Mouse (Mus musculus) heart, postnatal 36 days (tissue): ENCODE measurements at regions not wholly inside any gene's neighbourhood (a gene's known extent, or its start where the extent isn't known, plus 50 kb on each side); places are given as distances from the start of the nearest gene placed in this dataset.
A peak's percentile ranks its signal among the peaks of the same experiment; 100 is the strongest.

Source experiments
- DNase-seq, 2 experiments: peaks; one replicate each; pipeline ENCODE4 v3.0.0; 2021 to 2022
- intact Hi-C: fragments of 180-260 bp; cut with DNase I; formaldehyde crosslinking; loops from one replicate; pipeline ENCODE4 v1.15.1; 2025

DNA sequence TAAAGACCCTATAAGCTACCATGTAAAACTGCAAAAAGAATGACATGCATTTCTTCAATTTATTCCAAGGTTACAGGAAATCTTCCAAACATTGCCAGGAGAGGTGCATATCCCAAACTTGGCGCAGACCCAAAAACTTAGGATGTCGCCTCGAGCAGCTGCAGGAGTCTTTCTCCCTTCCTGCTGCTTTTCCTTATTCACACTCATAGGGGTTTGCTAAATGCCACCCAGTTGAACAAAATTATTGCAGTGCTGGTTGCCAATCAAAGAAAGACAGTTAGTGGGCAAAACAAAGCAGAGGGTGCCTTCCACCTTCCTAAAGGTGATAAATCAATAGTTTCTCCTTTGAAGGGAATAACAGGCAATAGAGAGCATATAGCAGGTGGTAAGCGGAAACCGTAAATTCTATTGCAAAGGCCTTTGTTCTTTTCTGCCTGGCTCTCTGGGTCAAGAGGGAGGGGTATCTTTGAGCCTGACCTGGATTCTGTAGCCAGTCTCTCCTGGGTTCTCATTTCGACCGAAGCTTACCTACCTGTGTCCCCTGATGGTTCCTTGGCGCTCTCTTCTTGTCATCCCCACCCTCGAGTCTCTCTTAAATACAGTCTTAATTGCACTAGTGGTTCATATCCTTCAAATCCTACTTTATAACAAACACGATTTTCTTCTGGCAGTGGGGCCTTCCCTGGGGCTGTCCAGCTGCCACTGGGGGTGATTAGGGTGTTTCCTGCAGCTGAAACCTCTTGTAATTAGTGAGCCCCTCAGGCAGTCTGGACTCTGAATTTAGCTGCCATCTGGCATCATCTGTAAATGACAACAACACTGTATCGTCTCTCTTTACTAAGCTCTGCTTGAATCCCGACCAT, 334.5 kb upstream of the Klf12 start:
- intact Hi-C loops, result no loop called here
- no peak for DNase-seq

DNA sequence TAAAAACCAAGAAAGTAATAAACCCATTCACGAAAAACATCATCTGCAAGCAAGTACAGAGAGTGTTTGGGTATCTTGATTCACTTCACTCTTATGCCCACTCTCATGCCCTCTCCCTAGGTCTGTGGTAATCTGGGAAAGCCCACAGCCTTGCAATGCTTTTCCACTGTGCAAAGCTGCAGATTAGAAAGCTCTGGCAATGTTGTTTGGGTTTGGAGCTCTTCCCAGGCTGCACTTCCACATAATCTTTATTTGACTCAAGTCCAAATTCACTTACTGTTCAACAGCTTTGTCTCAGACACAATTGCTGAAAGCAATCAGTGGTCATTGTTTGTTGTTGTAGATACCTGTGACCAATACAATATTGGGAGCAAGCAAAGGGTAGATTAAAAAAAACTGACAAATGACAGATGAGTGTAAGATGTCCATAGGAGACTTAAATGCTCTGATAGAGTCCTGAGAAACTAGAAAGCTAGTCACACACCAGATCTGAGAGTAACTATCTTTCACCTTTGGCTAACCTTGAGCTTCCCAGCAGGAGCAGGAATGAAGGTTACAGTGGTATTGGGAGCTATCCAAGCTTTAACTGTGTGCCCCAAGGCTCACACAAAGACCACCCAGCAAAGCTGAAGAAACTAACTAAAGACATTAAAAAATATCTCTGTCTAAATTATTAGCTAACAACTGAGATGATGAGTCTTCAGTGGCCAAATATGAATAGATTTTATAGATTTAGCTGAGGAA, 325.7 kb upstream of the Klf12 start:
- intact Hi-C loops, result no loop called here
- peak; percentile 27 to 35 for DNase-seq

DNA sequence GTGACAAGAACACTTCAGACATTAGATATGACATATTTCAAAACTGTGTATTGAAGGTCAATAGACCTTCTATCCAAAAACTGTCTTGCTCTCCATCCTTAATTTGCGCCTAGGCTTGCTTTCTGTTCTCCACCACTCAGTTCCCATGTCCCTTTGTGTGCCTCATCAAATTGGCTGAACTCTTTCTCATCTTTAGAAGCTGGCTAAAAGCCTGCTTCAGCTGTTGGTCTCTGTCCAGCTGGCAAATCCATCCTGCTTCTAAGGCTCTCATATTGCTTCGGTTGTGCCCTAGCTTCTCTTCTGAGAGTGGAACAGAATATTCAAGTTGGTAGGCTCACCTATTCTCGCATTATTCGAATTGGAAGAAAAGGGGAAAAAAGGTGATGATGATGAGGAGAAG, 322.6 kb upstream of the Klf12 start:
- intact Hi-C loops, result no loop called here
- DNase-seq, result peak; percentile 45 to 53

DNA sequence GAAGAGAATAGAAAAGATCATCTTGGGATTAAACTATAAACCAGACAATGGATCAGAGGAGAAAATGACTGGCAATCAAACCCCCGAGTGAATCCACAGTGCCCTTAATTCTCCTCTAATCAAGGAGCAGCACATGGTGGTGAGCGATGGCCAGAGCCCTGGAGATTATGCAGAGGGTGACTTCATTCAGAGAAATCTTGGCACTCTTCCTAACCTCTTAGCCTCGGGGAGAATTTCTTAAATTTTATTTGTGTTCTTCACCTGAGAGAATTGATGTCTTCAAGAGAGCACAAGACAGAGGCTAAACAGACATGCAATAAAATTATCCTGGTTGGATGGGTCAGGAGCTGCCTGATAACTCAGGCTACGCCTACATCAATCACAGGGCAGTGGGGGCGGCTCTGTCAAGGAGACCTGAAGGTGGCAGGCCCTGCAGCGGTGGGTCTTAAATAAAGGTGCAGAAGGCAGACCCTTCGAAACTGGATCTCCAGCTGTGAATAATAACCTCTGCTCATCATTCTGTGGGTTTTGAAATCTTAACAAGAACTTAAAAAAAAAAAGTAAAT, 316.5 kb upstream of the Klf12 start:
- no peak for DNase-seq

DNA sequence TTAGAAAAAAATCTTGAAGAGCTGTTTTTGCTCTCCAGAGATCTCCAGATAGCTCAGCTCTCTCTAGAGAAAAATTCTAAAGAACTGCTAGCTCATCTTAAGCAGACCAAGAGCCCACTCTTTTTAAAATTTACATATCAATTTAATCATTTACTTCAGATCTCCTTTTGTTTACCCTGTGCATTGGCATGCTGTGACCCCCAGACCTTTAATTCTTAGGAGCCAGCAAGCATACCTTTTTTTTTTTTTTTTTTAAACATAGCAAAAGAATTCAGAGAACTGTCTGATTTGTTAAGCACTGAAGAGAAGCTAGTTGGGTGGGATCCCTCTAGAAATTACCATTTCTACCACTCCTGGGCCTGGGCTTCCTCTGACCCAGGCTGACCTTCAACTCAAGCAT, 285.5 kb upstream of the Klf12 start:
- no peak for DNase-seq
- intact Hi-C loops, result no loop called here

More for the DNA sequence above, 316.5 kb upstream of the Klf12 start:
- intact Hi-C loops, result no loop called here

DNA sequence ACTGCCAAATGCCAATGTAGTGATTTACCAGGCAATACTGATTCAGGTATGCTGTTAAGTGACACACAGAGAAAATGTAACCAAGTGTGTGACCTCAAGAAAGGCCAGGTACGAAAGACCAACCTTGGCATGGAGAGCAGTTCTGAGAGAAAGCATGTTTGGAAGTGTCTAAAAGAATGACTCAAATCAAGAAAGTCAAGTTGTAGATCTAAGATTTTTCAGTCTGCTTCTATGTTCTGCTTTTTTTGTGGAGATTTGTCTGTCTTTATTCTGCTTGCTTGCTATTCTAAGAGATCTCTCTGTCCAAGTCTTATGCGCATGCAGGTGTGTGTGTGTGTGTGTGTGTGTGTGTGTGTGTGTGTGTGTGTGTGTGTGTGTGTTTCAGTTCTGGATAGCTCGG, 277.4 kb upstream of the Klf12 start:
- intact Hi-C loops, result no loop called here
- DNase-seq, result no peak

DNA sequence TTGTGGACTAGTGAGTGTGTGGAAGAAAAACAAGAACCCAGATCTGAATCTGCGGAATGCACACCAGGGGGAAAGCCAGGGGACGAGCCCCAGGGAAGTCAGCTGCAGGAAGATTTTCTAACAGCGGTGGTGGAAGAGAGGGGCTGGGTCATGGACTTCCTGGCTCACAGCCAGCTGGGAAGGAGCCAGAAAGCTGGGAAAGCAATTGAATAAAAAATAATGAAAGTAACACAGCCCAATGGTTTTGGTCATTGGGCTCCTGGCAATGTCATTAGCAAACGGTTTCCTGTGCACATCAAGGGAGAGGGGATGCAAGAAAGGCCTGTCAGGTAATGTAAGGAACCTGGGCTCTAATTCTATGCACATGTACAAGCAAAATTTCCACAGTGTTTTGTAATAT, 273.9 kb upstream of the Klf12 start:
- DNase-seq, result peak; percentile 72 to 79
- intact Hi-C loops, result loop anchor here (5.0 kb wide), 1 partner anchor 194 kb away; no protein-coding TSS in a partner anchor

DNA sequence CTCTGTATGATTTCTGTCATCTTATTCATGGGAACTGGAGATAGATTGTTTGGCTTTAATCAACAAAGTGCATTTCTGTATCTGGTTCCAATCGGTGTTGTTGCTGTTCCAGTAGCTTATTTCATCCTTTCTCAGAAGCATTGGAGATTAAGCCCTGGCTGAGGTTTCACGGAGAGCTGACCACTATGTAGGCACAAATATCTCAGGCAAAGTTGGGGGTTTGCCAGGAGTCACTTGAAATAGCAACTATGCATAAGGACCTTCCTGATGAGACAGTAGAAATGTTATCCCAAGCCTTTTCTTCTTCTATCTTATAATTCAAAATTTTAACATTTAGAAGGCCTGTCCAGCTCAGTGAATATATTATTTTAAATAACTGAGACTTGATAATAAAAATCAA, 268.0 kb upstream of the Klf12 start:
- DNase-seq, result peak; percentile 12 to 19
- intact Hi-C loops, result no loop called here

DNA sequence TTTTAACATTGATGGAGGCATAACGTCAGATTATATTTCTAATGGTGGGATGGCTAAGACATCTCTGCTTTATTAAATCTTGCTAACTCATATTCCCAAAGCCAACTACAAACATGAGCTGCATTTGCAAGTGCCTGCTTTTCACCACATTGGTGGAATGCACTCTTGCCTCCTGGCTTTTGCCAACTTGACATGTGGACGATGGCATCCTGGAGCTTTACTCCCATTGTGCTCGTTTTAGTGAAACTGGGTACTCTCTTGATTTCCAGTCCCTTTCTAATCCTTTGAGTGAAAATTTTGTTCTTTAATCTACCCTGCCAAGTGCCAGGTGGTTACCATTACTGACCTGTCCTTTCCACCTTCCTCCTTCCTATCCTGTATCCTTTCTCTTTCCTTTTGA, 265.8 kb upstream of the Klf12 start:
- no peak for DNase-seq
- intact Hi-C loops, result no loop called here

DNA sequence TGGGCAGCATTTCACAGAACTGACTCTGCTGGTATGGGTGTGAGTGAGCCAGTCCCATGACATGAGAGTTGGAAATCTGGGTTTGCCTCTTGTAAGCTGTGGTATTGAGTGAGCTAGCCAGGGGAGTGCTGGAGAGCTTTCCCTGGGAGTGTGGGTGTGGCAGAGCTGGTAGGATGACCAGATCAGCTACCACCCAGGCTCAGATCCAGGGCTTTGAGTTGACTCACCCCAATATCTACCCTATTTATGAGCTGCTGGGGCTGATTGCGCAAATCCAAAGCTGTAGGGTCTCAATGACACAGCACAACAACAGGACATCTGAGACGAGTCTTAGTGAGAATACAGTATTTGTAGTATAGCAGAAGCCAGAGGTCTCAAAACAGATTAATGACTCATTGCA, 245.7 kb upstream of the Klf12 start:
- intact Hi-C loops, result no loop called here
- DNase-seq, result no peak

DNA sequence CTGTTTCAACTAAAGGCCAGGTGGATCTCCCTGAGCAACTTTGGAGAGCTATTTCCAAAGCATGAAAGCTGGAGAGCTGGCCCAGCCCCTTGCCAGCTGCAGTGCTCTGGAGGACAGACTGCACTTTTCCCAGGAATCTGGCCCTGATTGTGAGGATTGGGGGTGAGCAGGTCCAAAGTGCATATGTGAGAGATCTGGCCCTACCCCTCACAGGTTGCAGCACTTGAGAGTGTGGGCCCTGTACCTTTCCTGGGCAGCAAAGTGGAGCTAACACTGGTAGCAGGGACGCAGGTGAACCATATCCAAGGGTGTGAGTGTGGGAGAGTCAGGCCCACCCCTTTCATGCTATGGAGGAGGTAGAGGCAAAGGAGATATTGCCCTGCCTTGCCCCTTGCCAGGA, 245.3 kb upstream of the Klf12 start:
- intact Hi-C loops, result no loop called here
- no peak for DNase-seq

DNA sequence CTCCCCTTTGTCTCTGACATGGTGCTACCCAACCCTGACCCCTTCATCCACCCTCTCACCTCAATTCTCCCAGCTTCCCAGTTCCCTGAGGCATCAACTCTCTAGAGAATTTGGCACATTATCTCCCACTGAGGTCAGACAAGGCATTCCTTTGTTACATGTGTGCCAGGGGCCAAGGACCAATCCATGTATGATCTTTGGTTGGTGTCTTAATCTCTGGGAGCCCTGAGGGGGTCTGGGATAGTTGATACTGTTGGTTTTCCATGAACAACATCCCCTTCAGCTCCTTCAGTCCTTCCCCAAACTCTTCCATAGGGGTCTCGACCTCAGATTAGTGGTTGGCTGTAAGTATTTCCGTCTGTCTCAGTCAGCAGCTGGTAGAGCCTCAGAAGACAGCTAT, 224.9 kb upstream of the Klf12 start:
- no peak for DNase-seq
- intact Hi-C loops, result no loop called here

DNA sequence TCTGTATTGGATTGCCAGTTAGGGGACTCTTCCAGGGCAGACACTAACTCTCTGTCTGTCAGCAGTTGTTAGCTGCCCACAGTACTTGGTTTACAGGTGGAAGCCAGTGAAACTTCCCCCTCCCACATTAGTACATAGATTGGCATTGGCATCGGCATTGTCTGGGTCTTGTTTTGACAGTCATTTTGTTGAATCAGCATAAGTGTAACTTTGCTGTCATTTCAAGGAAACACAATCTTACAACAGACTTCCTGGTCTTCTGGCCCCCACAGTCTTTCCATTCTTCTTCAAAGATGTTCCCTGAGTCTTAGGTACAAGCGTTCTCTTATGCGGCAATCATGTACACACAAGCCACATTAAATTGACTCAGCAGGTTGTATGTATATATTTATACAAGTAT, 223.6 kb upstream of the Klf12 start:
- DNase-seq, result no peak
- intact Hi-C loops, result no loop called here

DNA sequence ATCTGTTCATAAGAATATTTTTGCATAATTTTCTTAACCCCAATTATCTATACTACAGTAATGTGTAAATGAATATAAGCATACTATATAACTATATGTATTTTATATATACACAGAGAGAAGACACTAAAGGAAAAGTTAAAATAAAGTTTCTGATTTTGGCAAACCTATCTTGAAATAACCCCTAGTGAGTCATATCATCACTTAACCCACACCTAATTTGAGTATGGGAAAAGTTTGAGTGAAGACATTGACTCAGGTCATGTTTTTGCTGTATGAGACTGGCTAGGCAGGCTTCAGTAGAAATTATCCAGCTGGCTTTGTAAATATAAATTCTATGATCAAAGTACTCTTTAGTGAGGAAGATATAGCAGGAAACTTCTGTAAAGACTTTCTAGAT, 223.1 kb upstream of the Klf12 start:
- intact Hi-C loops, result no loop called here
- DNase-seq, result no peak

DNA sequence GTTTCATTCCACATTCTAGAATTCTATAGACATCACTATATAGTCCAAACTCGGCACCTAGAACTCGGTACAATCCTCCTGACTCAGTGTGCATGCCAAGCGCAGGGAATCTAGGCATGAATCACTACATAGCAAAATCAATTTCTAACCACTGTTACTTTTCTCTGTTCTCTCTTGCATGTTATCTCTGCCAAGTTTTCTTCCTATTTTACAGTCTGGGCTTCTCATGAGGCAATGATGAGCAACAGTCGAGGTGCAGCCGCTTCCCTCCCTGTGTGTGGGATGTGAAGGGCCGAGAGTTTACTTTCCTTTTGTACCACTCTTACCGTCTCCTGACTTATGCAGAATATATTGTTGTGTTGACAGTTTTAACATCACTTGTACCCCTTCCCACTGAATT, 204.4 kb upstream of the Klf12 start:
- no peak for DNase-seq
- intact Hi-C loops, result no loop called here

DNA sequence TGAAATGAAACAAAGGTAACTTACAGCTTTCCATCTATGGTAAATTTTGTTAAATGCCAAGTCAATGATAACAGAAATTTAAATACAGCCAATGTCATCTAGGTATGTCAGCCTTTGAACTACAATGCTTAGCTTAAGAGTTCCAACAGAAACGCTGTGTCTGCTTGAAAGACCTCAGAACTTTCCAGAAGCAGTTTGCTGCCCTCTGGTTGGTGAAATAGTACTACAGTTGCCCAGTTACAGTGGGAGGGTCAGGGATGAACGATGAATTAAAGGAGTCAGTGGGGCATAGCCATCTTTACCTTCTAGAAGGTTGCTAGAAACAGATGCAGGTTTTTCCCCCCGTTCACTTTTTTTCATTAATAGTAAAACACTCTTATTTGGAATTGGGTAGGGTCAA, 201.0 kb upstream of the Klf12 start:
- peak in 1 of 2 experiments; percentile 14 for DNase-seq
- intact Hi-C loops, result loop anchor here (2.0 kb wide), 1 partner anchor 553 kb away; no protein-coding TSS in a partner anchor

DNA sequence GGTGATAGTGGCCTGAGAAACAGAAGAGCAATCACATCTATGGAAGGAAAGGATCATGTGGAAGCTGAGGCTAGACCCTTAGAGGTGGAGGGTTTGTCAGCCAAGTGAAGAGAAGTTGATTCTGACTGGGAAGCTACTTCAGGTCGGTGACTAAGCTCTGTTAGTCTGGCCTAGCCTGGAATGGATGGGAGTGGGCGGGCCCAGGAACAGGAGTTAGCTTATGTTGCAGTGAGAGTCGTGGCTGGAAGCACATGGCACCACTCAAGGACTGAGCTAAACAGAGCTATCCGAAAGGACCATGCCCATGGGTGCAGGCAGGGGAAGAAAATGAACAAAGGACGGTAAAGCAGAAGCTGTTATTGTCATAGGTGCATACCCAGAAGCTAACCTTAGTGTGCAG, 199.6 kb upstream of the Klf12 start:
- intact Hi-C loops, result loop anchor here (2.0 kb wide), 1 partner anchor 551 kb away; no protein-coding TSS in a partner anchor

DNA sequence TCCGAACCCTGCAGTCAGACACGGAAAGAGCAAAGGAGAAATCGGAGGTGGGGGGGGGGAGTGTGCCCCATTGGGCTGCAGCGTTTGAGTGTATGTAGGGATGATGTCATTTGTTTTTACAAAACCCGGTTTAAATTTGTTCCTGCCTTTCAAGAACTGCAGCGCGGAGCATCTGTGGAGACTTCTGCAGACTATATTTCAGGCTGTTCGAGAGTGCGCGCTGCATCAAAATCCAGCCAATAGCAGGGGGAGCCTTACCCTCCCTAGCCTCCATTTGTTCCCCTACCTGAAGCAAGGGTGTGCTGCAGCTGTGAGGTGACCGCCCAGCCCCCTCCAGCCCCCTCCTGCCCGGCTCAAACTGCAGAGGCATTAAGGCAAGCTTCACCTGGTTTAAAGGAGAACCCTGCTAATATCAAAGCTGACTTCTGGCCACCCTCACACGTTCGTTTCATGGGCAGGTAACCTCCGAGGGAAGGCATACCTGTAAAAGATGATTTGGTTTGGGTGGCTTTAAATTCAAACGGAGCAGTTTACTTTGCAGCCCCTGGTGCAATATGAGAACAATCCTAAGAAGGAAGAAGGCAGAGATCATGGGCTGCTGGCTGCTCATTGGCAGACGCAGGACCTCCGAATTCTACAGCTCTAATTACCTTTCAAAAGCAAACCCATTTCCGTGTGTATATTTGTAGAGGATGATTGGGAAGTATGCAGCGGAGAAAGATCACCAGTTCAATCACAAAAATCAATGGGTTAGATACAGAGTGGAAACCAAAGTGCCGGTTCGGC, 193.3 kb upstream of the Klf12 start:
- DNase-seq, result no peak
- intact Hi-C loops, result no loop called here

More for the DNA sequence above, 199.6 kb upstream of the Klf12 start:
- DNase-seq, result no peak

DNA sequence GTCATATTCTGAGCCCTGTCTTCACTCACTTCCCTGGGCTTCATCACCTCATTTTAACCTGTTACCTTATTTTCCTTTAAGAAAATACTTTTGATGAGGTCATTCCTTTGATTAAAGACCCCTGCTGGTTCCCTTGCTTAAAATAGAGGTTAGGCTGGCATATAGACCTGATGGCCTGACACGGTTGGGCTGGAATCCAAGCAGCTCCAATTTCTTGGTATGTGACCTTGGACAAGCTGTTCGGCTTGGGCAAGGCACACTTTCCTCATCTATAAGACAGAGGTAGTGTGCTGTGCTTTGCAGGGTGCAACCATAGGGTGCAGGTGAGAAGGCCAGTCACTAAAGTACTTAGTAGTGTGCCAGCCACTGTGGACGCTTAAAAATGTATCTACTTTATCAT, 183.8 kb upstream of the Klf12 start:
- DNase-seq, result no peak
- intact Hi-C loops, result no loop called here

DNA sequence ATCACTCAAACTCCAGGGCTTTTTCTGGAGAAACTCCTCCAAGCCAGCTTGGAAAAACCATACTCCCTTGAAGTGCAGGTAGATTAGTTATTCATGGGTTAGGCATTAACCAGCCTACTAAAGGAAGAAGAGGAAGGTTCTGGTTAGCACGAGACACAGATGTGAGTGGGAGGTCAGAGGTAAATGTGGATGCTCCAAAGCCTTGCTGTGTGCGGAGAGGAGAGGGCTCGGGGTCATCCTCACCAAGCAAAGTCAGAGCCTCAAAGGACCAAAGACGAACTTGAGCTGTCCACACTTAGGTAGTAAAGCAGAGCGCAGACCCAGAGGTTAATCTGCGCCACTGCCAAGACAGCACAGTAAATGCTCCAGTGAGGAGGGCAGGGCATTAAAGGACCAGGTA, 177.8 kb upstream of the Klf12 start:
- no peak for DNase-seq
- intact Hi-C loops, result no loop called here
